Mouse (Mus musculus) lung, postnatal 36 days (tissue): ENCODE data around the gene Stk36.

Experiments
- DNase-seq: peaks from one replicate; pipeline ENCODE4 v3.0.0; 2022; ENCODE audit warnings: mixed read lengths

Stk36 gene

GRCm38 (mm10) chr1:74672731-74673130 lies 71.5 kb downstream of the Stk36 start:
- no peak for DNase-seq

GRCm38 (mm10) chr1:74676863-74677262 lies 75.6 kb downstream of the Stk36 start:
- no peak for DNase-seq

GRCm38 (mm10) chr1:74677843-74678242 lies 76.6 kb downstream of the Stk36 start:
- DNase-seq: no peak
